Mouse (Mus musculus) erythroblast, embryonic 14.5 days (primary cell): Measurements from ENCODE around the gene Atp6ap1.

ENCODE experiments used
- GATA1 ChIP-seq: IDR thresholded peaks from 2 replicates; pipeline ENCODE4 v1.6.1; 2012; ENCODE audit warnings: low read length, inconsistent platforms, mixed read lengths
- TAL1 ChIP-seq: IDR thresholded peaks from 3 replicates; pipeline ENCODE4 v1.6.1; 2012; ENCODE audit warnings: low read length, inconsistent platforms, mixed read lengths

DNA sequence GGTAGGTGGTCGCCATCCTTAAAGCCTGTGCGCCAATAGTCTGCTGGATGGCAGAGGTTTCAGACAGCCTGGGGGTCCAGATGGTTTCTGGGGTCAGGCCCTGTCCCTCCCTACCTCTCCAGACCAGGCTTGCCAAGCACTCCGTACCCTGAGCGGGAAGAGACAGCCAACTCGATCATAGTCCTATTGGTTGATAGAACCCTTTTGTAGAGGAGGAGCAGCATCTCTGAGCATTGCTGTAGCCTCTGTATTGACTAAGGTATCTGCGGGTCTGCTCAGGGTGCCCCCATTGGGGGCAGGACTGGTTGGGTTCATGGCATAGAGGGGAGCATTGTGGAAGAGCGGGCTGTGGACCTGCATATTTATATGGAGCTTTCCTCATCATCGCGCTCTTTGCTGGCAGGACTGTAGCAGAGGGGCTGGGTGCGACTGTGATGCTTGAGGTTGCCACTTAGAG, 32.3 kb downstream of the Atp6ap1 start:
- no peak for TF ChIP-seq TAL1
- no peak for TF ChIP-seq GATA1
